Mouse (Mus musculus) lung, postnatal 14 days (tissue): ENCODE measurements around the gene Fhl1.

Source experiments
- DNase-seq: peaks from one replicate; pipeline ENCODE4 v3.0.0; 2021

Fhl1 gene

DNA sequence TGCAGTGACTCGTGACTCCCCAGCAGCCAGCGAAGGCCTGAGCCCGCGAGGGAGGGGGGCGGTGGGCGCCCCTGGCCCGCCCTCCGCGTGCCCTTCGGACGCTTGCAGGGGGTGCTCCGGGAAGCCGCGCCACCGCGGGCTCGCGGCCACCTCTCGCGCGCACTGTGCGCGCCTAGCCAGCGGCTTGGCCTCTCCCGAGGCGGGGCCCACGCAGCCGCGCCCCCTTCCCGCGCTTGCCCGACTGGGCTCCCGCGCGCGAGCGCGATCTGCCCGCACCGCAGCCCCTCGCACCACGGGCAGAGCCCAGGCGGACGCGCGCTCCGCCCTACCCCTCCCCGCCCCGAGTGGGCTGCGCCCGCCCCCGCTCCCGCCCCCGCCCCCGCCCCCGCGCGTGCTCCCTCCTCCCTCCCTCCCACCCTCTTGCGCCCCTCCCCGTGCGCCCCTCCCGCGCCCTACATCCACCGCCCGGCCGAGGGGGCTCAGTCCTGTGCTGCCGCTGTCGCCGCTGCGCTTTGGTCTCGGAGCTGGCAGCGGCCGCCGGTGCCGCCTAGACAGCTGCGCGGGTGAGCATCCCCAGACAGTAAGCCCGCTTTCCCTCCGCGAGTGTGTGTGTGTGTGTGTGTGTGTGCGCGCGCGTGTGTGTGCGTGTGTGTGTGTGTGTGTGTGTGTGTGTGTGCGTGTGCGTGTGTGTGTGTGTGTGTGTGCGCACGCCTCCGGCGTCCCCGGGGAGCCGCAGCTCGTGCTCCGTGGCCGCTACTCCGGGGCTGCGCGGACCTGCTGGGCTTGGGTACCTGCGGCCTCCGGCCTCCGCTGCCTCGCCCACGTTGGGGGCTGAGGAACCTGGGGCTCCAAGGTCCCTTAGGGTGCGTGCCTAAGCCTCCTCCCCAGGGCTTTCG, at the start of gene Fhl1:
Gene Fhl1, plus strand, starts transcription at position 482 of the 896 bp plus-strand sequence.
- peak; percentile 60 for DNase-seq

DNA sequence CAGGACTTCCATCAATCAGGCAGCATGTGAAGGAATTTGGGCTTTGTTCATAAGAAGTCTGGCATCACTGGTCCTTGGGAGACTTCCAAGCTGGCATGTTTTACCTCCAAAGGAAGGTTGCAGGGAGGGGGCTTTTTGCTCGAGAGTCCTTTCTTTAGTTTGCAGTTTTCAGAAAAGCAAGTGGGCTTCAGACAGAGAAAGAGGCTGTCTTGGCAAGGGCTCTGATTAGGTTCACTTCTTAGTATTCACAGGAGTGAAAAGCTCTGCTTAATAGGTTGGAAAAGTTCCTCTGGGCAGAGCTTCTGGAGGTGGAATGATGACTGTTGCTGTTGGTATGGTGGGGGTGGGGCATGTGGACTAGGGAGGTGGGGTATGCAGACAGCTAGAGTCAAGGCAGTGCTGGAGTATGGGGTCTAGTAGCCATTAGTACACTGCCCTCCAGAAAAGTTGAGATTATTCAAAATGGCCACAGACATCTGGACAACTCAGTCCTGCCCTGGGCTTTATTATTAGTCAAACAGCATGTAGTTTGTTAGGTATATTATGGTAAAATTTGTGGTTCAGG, 49.3 kb upstream of the Fhl1 start:
- DNase-seq = no peak

DNA sequence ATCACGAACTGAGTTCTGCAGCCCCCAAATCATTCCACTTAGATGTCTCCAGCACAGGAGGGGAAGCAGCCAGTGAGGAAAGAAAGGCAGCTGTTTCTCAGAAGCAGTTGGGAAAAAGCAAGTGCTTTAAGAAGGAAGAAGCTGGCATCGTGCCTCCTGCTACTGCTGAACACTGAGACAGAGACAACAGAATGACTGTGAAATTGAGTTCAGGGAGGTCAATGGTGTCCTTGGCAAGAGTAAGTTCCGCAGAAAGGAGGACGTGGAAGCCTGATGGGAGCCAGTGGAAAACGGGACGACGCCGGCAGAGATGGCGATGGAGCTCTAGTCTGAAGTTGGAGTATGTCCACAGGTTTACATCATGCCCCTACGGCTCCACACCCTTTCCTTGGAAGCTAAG, 48.1 kb upstream of the Fhl1 start:
- DNase-seq = peak; percentile 45

DNA sequence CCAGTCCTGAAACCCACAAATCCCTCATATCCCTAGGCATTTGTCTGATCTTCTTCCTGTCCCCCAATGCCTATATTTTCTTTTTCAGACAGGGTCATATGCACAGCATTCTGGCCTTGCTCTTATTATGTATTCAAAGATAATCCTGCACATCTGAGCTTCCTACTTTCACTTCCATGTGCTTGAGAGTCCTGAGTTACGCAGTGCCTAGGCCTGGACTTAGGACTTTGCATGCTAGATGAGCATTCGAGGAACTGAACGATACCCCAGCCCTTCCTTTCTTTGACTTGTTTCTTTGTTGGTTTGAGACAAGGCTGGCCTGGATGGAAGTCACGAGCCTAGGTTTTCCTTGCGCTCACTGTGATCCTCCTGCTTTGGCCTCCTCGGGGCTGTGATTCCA, 39.0 kb upstream of the Fhl1 start:
- no peak for DNase-seq

DNA sequence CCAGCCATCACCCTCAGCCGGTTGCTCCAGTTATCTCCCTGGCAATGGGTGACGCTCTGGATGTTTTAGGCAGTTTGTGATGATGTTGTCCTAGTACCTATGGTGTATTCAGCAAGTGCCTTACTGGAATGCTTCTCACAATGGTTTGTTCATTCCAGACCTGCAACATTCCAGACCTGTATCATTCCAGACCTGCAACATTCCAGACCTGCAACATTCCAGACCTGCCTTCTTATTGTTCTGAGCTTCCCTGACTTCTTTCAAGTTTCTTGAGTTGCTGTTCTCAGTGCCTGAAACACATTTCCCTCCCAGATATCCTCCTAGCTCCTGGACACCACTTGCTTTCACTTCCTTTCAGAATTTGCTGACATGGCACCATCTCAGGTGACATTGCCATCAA, 37.0 kb upstream of the Fhl1 start:
- no peak for DNase-seq

DNA sequence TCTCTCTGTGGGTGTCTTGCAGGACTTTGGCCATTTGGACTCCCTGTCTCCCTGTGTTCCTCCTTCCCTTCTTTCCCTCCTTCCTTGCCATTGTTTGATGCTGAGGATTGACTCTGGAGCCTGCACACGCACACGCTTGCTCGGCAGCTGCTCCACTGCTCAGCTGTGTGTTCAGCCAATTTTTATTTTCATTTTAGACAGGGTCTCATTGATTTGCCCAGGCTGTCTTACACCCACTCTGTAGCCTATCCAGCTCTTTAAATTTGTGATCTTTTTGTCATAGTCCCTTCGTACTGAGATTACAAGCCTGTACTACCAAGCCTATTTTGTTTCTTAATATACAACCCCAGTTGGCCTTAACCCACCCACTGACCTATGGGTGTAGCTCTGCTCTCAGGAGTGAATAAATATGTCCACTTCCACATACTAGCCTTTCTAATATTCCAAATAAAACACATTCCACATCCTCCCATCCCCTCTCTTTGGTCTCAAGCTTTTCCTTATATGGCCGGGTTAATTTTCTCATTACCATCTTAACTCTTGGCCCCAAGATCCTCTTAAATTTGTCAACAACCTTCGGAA, 34.3 kb upstream of the Fhl1 start:
- DNase-seq = no peak

DNA sequence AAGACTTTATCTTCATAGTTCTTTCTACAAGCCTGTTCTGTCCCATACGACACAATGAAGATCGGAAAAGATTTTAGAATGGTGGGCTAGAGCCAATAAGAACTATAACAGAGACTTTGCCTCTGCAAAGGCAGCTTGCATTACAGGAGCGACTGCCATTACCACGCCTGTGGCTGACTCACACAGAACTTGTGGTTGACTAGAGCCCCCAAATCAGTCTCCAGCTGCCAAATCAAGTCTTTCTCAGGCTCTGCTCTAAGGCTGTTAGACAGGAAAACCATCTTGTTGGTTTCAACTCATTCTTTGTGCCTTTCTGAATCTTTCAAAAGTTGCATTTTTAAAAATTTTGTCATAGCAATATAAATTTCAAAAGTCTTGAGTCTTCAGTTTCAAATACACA, 33.7 kb upstream of the Fhl1 start:
- DNase-seq = no peak

DNA sequence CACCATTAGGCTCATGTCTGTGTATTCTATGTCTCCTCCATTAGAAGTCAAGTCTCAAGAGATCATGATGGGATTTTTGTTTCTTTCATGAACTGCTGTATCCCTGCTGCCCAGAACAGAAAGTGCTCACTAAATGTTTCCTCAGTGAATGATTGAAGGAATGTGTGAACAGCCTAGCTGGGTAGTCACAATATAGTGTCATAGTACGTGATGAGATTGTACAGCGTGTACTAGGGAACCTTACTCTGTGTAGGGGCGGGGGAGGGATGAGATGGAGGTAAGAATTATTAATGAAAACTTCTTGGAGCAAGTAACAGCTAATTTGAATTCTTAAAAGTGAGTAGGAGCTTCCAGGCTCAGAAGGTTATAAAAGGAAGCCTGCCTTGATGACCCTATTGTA, 30.3 kb upstream of the Fhl1 start:
- DNase-seq = no peak

DNA sequence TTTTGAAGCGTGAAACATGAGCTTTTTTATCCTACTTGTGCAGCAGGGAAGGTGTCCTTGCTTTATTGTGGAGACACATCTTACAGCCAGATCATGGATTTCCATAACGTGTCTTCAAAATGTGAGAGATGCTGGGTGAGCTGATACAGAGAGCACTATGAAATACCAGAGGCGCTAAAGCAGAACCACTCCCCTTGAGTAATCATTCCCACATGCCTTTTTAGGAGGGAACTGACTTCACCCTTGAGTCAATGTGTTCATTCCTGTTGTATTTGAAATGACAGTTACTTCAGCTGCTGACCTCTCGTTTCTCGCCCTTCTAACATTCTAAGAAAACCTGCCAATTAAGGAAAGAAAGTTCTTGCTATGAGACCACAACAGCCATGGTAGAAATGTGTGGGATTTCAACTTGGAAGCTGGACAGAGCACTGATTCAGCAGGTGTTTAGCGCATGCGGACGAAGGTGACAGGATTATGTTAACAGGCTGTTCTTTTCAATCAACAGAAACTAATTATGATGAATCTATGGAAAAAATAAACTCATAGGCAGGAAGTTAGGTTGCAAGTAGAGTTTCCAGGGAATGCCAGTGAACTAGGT, 27.5 kb upstream of the Fhl1 start:
- DNase-seq = no peak

DNA sequence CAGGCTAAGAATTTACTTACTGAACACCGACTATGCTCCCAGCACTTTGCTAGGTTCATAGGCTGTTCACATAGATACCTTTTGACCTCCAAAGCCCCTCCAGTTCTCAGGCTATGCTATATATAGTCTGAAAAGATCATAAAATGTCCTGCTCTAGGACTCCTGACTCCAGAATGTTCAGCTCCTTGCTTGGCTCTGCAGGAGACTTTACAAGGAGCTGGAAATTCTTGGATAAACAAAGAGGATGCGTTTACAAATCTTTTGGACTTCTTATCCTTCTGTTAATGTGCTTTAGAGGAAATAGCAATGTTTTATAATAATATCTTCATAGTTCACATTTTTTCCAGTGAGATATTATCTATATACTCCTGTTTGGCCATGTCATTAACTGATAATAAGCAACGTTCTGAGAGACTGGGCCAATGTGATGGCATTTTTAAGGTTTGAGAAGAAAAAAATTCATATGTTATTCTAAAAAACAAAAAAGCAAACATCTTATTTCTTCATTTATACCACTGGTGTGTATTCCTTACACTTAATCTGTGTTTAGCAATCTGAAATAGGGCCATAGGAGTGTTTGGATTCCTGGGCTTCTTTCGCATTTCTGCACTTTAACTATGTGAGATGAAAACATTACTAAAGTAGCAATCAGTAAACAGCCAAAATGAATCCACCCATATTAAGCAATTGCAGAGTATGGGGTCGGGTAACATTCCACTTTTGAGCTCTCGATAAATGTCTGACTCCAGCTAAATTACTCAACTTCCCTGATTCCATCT, 22.8 kb upstream of the Fhl1 start:
- DNase-seq = no peak

DNA sequence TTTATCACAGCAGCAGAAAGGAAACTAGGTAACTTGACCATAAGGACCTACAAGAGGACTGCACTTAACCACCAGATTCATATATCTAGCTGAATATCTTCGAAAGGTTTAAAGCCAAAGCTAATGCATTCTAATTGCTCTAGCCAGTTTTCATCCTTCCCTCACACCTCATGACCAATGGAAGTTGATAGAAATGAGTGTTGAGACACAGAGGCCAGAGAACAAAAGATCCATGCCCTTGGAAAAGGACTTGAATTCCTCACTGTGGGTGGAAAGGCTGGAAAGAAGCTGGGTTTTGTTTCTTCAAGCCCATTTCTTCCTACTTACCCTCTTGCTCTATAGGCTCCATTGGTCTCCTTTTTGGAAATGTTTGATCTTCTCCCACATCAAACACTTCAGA, 21.1 kb upstream of the Fhl1 start:
- no peak for DNase-seq

DNA sequence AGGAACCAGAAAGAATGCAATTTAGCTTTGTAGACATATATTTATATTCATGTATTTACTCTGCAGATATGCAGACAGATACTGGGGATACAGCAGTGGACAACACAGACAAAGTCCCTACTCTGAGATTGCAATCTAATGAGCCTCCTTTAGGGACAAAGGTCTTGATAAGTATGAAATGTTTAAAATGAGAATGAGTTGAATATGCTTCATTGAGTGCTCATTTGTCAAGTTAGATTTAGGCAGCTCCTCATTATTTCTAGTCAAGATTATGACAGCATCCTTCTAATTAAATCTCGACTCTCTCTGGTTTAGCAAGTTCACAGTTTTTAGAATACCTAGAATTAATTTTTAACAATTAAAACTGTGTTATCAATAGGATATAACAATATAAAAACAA, 18.9 kb upstream of the Fhl1 start:
- no peak for DNase-seq

DNA sequence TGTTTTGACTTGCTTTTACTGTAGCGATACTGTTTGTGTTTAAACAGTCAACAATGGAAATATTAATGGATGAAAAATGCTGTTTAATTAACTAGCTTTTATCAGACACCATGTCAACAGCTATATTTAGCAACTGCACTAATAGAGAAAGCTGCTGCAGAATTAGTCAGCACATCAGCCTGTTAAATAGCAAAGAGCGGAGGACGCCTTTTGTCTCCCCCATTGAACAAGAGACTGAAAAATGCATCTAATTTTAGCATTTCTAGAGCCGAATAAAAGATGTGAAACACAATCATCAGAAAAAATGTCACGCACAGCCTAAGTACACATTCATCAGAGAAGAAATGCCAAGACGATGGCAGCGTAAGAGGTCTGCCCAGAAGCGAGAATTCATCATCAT, 9.0 kb upstream of the Fhl1 start:
- no peak for DNase-seq

DNA sequence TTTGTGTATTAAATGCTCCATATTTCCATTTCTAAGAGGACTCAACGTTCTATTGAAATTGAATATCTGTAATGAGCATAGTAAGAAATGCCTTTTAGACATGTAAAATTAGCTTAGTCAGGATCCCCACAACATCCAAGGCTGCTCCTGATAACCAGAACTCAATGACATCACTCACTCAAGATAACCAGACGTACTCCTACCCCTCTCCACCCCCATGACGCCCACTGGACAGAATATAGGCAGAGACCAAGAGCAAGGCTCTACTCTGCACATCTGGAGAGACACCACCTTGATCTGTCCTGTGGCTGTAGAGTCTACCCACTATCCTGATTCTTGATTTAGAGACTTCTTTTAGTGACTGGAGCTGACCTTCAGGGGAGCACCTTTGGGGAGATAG, 3.1 kb upstream of the Fhl1 start:
- no peak for DNase-seq

DNA sequence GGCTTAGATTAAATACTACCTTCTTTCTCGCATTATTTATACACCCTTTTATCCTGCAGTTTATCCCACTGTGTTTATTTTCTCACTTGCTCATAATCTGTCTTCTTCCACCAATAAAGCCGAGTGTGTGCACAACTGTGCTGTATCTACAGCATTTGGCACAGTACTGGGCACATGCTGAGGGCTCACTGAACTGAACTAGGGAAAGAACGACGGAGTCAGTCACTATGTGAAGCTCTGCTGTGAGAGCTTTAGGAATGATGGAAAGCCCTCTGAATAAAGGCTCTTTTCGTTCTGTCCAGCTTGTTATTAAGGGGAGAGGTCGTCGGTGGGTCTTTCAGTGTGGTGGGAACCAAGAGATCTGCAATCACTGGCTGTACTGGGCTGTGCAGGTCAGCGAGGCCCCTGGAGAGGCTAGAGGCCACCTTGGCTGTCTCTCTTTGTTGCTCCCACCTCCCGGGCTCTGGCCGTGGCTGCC, 720 bp upstream of the Fhl1 start:
- DNase-seq = no peak

DNA sequence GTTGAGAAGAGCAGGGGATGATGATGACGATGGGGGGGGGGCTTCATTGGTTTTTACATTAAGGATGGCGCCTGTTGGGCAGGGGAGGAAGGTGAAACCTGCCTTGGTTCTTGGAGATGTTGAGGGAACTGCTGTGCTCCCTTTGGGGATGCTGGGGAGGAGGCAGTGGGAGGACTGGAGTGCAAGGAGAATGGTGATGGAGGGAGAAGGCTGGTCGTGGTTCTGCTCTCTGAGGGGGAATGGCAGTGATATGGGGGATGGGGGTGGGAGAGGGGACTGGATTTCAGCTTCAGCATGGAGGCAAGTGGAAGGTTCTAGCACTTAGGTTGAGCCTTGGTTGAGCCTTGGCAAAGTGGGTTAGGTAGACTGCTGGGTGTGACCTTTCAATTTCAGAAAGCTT, 814 bp downstream of the Fhl1 start:
- no peak for DNase-seq

DNA sequence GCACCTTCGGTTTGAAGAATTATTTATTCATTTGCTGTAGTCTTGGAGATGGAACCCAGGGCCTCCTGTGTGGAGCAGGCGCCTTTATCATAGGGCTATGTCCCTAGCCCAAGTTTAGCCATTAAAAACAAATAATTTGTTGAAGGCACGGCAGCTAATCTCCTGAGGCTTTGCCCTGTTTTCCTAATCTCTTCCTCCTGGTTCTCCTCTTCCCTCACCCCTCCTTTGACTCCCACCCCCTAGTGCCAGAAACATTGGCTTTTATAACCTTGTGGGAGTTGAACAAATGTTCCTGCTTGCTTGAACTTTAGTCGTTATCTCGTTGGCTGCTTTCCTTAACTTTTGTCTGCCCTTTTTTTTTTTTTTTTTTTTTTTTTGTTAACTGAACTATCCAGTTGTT, 2.8 kb downstream of the Fhl1 start:
- DNase-seq = no peak

DNA sequence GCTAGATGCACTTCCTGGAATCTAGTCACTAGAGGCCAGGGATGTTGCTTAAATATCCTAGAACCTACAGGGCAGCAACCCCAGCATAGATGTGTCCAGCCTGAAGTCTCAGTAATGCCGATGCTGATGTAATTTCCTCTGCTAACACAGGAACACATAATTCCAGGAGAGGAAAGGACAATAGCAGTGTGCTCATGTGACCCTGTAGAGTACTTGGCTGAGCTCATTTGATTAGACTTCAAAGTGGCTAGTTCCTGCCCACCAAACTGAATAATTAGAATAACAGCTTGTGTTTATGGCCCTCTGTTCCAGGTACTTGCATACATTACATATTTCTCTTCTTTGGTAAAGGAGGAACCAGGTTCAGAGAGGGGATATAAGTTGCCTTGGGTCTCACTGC, 4.6 kb downstream of the Fhl1 start:
- DNase-seq = no peak

DNA sequence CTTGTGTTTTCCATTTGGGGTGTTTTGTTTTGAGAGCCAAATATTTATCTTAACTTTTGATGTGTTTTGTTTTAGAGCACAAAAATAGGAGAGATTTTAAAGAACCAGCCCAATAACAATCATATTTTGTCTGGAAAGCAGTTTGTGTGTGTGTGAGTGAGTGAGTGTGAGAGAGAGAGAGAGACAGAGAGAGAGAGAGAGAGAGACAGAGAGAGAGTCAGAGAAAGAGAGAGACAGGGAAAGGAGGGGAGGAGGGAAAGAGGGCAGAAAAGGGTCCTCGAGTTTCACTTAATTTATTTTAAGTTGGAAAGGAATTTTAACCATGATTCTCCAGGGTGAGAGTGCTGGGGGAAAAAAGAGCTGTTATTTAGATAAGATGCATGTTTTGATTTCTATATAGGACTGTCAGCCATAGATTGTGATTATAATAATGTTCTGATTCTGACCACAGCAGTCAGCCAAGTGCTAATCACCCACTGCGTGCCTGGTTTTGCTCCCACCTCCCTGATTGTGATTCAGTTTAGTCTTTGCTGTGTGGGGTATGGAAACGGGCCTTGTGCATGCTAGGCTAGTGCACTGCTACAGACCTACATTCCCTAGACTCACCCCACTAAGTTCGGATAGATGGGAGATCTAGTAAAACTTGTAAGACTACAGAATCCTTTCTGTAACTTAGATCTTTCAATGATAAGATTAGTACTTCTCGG, 6.4 kb downstream of the Fhl1 start:
- DNase-seq = no peak

DNA sequence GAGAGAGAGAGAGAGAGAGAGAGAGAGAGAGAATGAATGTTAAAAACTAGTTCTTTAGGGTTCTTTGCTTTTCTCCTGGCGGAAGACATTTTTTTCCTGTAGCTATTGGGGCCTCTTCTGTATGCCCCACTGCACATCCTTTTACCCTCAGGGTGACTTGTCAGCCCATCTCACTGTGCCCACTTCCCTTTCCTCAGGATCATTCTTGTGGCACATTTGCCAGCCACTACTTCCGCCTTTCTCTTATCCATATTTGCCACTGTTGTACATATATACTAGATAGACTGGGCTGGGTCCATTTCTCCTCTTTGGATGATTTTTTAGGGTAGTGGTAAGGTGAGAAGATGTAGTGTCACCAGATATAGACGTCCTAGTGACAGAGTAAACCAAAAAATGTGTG, 9.8 kb downstream of the Fhl1 start:
- no peak for DNase-seq

DNA sequence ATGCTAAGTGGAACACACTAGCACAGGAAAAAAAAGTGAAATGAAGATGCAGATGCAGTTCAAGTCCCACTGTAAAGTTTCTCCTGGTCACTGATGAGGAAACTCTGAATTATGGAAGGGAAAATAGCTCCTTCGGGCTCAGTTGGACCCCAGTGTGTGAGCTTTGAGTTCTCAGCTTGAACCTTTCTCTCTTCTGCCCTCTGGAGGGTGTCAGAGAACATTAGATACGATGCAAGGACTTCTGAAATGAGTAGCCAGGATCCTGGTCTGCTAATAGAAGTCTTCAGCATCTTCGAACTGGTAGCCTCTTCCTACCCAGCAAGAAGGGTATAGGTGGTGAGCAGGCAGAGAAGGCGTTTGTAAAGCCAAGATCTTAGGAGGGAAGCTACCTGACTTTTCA, 19.9 kb downstream of the Fhl1 start:
- DNase-seq = no peak

DNA sequence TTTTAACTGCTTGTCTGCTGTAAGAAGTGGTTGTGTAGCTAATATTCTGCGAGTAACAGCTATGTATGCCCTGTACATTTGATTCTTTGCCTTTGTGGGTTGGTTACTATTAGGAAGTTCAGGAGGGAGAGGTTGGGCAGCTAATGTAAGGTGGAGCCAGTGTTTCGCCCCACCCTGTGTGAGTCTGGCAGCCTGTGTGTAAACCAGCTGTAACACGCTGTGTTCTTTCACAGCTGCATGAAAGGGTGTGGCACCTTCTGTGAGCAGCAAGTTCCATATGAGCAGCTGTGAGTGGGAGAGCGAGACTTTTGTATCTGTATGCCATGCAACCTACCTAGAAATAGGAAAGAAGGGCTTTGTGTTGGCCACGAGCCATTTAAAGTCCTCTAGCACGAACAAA, 20.6 kb downstream of the Fhl1 start:
- no peak for DNase-seq
